Mouse (Mus musculus) spleen, adult 2 months (tissue): ENCODE results near the gene Cys1. TPM values are rescaled to one million over a fixed set of nuclear protein-coding genes. Genes with fewer than 3 reads are reported as not detected.
A peak's percentile ranks its signal among the peaks of the same experiment; 100 is the strongest.

Experiments used
- DNase-seq, 2 experiments: peaks; one replicate each; pipeline versions ENCODE4 v3.0.0 to v3.0.0-alpha.2; 2012 to 2021; ENCODE audit warnings: low spot score in 2 of 2, low read depth in 1 of 2
- H3K27ac ChIP-seq: fragments of 200-500 bp; 2 replicates; pipeline ENCODE4 v1.5.1; 2012; ENCODE audit warnings: low read length, inconsistent platforms; ENCODE audit not compliant: insufficient read depth
- H3K27me3 ChIP-seq: fragments of 200-500 bp; 2 replicates; pipeline ENCODE4 v1.6.1; 2012; ENCODE audit warnings: mild to moderate bottlenecking, moderate library complexity, low read length, inconsistent platforms; ENCODE audit not compliant: control insufficient read depth, insufficient read depth
- H3K36me3 ChIP-seq: fragments of 200-500 bp; 2 replicates; pipeline ENCODE4 v1.6.1; 2012; ENCODE audit warnings: mild to moderate bottlenecking, low read length, inconsistent platforms; ENCODE audit not compliant: control insufficient read depth, insufficient read depth
- H3K4me1 ChIP-seq: fragments of 200-500 bp; 2 replicates; pipeline ENCODE4 v1.6.1; 2011; ENCODE audit warnings: inconsistent platforms; ENCODE audit not compliant: control insufficient read depth, insufficient read depth, insufficient read length
- H3K4me3 ChIP-seq: fragments of 200-500 bp; 2 replicates; pipeline ENCODE4 v1.5.1; 2011; ENCODE audit warnings: mild to moderate bottlenecking, inconsistent platforms; ENCODE audit not compliant: insufficient read depth, insufficient read length; ENCODE audit errors: extremely low read depth
- CTCF ChIP-seq: fragments of 200-500 bp; IDR thresholded peaks from 2 replicates; pipeline ENCODE4 v1.5.1; 2011; ENCODE audit warnings: mild to moderate bottlenecking, inconsistent platforms; ENCODE audit not compliant: insufficient read depth, insufficient read length, insufficient replicate concordance; ENCODE audit errors: extremely low read depth
- POLR2A ChIP-seq: fragments of 200-500 bp; IDR thresholded peaks from 2 replicates; pipeline ENCODE4 v1.6.1; 2011; ENCODE audit warnings: low read depth, low read length, inconsistent platforms
- WGBS: fragments of 180-500 bp; shearing (Covaris S2); methylation state at CpG from one replicate; pipeline ENCODE4 v1.1.7; 2018; 5-methylcytosine and 5-hydroxymethylcytosine counted together
- polyA plus RNA-seq: library from polyadenylated mRNA; depleted of rRNA; stranded (reverse); fragments of >200 nt; gene quantifications from 2 replicates; pipeline ENCODE4 v1.2.3, GENCODE M21; 2012

Gene Cys1
- polyA plus RNA-seq, 1 experiment = 2.7 TPM

DNA sequence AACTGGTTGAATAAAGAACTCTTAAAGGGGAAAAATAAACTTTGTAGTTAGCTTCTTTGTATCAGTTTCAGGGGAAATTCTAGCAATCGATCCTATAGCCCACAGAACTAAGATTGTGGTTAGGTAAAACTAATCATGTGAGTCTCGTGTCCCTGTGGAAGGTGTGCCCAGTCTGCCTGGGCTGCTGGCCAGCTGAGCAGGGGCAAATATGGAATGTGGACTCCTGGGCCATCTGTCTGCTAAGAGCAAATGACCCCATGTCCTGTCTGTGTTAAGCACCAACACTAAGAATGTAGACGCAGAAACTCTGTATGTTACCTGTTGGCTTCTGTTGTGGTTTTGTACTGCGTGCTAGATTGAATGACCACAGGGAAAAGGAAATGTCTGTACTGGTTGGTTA is 20.5 kb downstream of the Cys1 start:
- H3K4me1 ChIP-seq = no peaks in the 10 kb centered on the region; the same call in 1 of the 2 replicates
- no peak for DNase-seq
- H3K27me3 ChIP-seq = no peaks in the 10 kb centered on the region
- H3K36me3 ChIP-seq = peaks cover 11% of the 10 kb centered on the region
- WGBS = 54% methylated on average over 4 of the region's 4 CpGs
- no peak overlapping the region for H3K4me3 ChIP-seq
- H3K27ac ChIP-seq = no peak overlapping the region
- no peak for TF ChIP-seq CTCF
- no peak for TF ChIP-seq POLR2A

DNA sequence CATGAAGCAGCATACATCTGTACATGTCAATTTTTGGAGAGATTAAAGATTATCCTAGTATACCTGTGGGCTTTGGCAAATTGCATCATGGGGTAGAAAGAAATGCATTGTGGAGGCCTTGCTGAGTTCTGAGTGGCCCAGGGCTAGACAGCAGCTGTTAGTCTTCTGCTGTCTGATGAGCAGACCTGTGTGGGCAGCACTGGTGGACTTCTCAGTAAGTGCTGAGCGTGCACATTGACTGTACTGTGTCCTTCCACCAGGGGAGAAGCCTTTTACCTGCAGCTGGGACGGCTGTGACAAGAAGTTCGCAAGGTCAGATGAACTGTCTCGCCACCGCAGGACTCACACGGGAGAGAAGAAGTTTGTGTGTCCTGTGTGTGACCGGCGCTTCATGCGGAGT is 21.7 kb downstream of the Cys1 start:
- Histone ChIP-seq H3K36me3 (peaks cover 15% of the 10 kb centered on the region), H3K4me1 (no peaks in the 10 kb centered on the region; the same call in 1 of the 2 replicates), H3K27me3 (no peaks in the 10 kb centered on the region), H3K4me3 (no peak overlapping the region), H3K27ac (no peak overlapping the region)
- no peak for TF ChIP-seq POLR2A
- DNase-seq = no peak
- 95% methylated on average over 9 of the region's 9 CpGs for WGBS

DNA sequence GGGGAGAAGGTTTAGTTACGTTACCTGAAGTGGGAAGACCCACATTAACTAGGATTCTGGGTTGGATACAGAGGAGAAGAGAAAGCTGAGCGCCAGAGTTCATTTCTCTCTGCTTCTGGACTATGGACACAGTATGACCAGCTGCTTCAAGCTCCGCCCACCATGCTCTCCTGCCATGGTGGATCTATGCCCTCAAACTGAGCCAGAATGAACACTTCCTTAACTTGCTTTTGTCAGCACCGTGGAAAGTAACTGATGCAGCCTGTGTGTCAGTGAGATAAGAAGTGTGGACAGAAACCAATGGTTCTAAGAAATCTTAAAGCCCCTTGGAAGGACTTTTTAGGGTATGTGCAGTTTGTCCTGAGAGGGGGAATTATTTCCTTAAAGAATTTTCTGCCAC is 22.6 kb downstream of the Cys1 start:
- peaks cover 16% of the 10 kb centered on the region for H3K36me3 ChIP-seq
- H3K4me1 ChIP-seq = no peaks in the 10 kb centered on the region; the same call in 1 of the 2 replicates
- no peak for DNase-seq
- H3K27ac ChIP-seq = no peak overlapping the region
- 87% methylated on average over 4 of the region's 4 CpGs for WGBS
- H3K27me3 ChIP-seq = no peaks in the 10 kb centered on the region
- TF ChIP-seq POLR2A = no peak
- TF ChIP-seq CTCF = no peak
- H3K4me3 ChIP-seq = no peak overlapping the region

DNA sequence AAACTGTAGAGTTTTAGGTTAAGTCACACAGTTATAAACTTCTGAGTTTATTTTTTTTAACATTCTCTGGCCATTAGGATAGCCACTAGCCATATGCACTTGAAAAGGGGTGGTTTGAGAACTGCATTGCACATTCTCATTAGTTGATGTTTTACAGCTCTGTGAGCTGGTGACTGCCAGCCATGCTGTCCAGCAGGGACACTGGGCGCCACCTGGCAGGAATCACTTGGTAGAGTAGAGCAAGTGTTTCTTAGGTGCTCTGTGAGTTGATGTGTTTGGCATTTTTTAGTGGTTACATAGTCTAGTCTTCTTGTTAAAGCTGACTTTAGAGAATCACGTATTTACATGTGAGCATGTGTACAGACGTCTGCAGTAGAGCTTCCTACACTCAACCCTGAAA is 25.2 kb downstream of the Cys1 start:
- WGBS = 88% methylated on average over 3 of the region's 3 CpGs
- no peak for DNase-seq
- Histone ChIP-seq H3K27me3 (no peaks in the 10 kb centered on the region), H3K27ac (no peak overlapping the region), H3K36me3 (peaks cover 16% of the 10 kb centered on the region), H3K4me3 (no peak overlapping the region), H3K4me1 (no peaks in the 10 kb centered on the region; the same call in 1 of the 2 replicates)
- TF ChIP-seq CTCF (no peak), POLR2A (no peak)

DNA sequence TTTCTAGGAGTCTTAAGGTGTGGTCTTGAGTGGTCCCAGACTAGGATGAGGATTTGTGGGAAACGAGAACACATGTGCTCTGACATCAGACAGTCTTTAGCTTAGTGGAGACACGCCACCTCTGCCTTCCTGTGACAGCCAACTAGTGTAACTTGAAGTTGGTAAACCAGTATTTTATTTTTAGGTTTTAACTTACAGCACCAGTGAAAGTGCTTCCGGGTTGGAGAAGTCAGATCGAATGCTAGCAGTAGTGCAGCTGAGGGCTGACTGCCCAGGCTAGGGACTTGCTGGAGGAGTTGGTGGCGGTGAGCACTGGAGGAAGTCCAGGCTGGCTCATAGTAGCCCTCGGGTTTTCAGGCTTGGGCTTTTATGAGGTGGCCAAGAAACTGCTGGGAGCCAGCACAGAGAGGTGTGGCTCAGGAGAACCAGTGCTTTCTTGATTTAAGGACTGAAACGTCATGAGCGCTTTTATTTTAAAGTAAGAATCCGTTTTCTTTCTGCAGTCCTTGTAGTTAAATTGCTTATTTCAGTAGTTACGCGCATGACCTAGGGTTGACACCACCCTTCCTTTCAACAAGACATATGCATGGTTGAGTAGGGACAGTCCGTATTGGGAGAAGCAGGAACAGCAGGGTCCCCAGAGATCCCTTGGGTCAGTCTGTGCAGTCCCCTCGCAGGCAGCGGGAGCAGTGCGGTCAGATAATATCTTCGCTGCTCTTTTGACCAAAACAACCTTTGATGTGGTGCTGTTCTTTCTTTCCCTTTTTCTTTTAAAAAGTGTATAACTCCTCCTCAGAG is 27.3 kb downstream of the Cys1 start:
- H3K4me1 ChIP-seq = peaks cover 7% of the 10 kb centered on the region
- TF ChIP-seq POLR2A (no peak), CTCF (no peak)

DNA sequence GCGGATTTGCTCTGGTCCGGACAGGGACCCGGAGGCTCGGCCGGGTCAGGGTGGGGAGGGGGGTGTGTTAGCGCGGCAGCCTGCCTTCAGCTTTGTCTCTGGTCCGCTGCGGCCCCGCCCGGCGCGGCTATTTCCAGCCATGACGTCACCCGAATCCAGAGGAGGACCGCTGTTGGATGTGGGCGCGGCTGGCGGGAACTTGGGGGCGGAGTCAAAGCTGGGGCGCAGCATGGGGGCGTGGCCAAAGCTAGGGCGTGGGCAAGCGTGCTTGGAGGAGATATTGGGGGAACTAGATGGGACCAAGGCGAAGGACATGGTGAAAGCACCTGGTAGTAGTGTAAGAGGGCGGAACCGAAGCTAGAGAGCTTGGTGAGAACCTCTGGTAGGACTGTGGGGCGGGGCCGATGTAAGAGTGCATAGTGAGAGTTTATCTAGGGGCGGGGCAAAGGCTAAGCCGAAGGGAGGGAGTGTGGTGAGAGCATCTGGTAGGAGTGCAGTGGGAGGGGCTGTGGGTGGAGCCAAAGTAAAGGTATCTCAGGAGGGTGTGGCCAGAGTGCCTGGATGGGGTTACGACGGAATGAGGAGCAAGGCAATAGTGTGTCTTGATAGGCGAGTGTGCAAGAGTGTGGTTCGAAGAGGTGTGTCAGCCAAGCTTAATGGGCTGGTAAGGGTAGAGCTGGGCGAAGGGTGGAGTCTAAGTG is 29.8 kb downstream of the Cys1 start:
- Histone ChIP-seq H3K4me1 (peaks cover 7% of the 10 kb centered on the region), H3K27me3 (no peaks in the 10 kb centered on the region), H3K36me3 (peaks cover 7% of the 10 kb centered on the region), H3K27ac (peak overlapping the region; percentile 87), H3K4me3 (peak overlapping the region; percentile 87)
- WGBS = 3% methylated on average over 36 of the region's 36 CpGs
- TF ChIP-seq CTCF (no peak), POLR2A (no peak)
- peak; percentile 87 to 88 for DNase-seq

More for the DNA sequence above, 27.3 kb downstream of the Cys1 start:
- no peak for DNase-seq
- 87% methylated on average over 16 of the region's 16 CpGs for WGBS
- Histone ChIP-seq H3K36me3 (peaks cover 11% of the 10 kb centered on the region), H3K27me3 (no peaks in the 10 kb centered on the region), H3K4me3 (no peak overlapping the region), H3K27ac (no peak overlapping the region)

DNA sequence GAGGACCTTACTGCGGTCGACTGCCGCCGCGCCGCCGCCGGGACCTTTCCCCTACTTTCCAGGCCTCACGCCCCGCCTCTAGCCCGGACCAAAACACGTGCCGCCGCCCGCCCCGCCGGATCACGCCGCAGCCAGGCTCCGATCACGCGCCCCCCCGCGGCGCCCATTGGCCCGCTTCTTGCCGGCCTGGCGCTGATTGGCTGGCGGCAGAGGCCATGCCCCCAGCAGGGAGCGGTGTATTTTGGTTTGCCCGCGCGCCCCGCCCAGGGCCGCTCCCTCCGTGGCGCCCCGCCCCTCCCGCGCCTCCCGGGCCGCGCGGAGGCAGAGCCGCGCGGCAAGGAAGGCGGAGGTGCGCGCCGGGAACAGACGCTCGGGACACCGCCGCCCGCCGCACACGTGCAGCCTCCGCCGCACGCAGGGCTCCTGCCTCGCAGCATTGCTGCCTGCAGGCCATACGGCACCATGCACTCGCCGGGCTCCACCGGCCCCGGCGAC is 30.5 kb downstream of the Cys1 start, which contains the start of gene Klf11:
TSS of gene Klf11 (plus strand) at position 212 of the 495 bp plus-strand sequence.
- Histone ChIP-seq H3K4me1 (peaks cover 7% of the 10 kb centered on the region), H3K27ac (peak within 1 kb of the TSS; percentile 87), H3K27me3 (no peaks in the 10 kb centered on the region), H3K4me3 (peak within 1 kb of the TSS; percentile 87), H3K36me3 (peaks cover 5% of the 10 kb centered on the region)
- DNase-seq = peak; percentile 86 to 96
- under 1% methylated on average over 58 of the region's 68 CpGs for WGBS
- TF ChIP-seq POLR2A = no peak; the same call in 1 of the 2 replicates
- TF ChIP-seq CTCF = no peak
